Mouse (Mus musculus) C2C12 (cell line): ENCODE results near the gene Obsl1.

Experiments
- CEBPB ChIP-seq: IDR thresholded peaks from one replicate; pipeline ENCODE4 v1.6.1; 2011; ENCODE audit warnings: low read depth, mild to moderate bottlenecking, control low read depth, moderate library complexity
- CTCF ChIP-seq: IDR thresholded peaks from one replicate; pipeline ENCODE4 v1.5.1; 2011; ENCODE audit not compliant: control insufficient read depth, insufficient read depth, insufficient read length
- FOSL1 ChIP-seq: IDR thresholded peaks from one replicate; pipeline ENCODE4 v1.8.0; 2011; ENCODE audit warnings: mild to moderate bottlenecking, low read length; ENCODE audit not compliant: poor library complexity, insufficient read depth, severe bottlenecking
- MAX ChIP-seq: IDR thresholded peaks from one replicate; pipeline ENCODE4 v1.6.1; 2011; ENCODE audit warnings: mild to moderate bottlenecking, control low read depth
- MYOD1 ChIP-seq: IDR thresholded peaks from one replicate; pipeline ENCODE4 v1.6.1; 2011; ENCODE audit warnings: low read depth; ENCODE audit not compliant: control insufficient read depth, insufficient read length
- MYOG ChIP-seq: IDR thresholded peaks from one replicate; pipeline ENCODE4 v1.6.1; 2011; ENCODE audit not compliant: control insufficient read depth, insufficient read length; ENCODE audit errors: extremely low read depth
- USF1 ChIP-seq: IDR thresholded peaks from one replicate; pipeline ENCODE4 v1.6.1; 2011; ENCODE audit warnings: low read depth, mild to moderate bottlenecking, control low read depth, moderate library complexity

- no peak for TF ChIP-seq USF1
- no peak for TF ChIP-seq CTCF
- no peak for TF ChIP-seq MAX
- no peak for TF ChIP-seq CEBPB
- no peak for TF ChIP-seq FOSL1
- no peak for TF ChIP-seq MYOG
- no peak for TF ChIP-seq MYOD1
These were observed 35.2 kb upstream of the Obsl1 start for GRCm38 (mm10) chr1:75541496-75541895.
